In the genomic region with DNA sequence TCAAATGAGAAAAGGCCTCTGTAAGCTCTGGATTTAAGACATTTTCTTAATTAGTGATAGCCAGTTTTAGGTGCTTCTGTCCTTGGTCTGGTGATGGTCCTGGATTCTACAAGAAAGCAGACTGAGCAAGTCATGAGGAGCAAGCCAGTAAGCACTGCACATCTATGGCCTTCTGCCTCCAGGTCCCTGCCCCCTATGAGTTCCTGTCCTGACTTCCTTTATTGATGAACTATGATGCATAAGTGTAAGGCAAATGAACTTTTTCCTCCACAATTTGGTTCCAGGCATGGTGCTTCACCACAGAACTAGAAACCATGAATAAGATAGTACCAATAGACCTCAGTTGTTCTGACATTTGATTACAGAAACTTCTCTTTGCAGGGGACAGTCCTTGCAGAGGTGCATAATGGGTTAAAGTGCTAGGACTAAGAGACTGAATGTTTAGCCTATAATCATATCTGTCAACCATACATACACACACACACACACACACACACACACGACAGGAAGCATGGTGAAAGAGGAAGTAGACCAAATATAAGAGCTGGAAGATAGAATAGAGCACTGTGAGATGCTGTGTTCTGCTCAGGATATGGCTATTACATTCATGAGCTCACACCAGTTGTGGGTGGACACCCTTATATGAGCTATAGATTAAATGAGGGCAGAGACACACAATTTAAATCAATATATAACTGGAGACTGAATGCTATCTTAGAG, we compare ENCODE assay signal across 29 mouse cellular contexts.
DNase-seq lines count a peak whose midpoint lies in the region; ATAC-seq lines count a peak whose summit lies in the region.
"Had no signal": no experiment of that assay in that cellular context is flagged by ENCODE, and none has a peak within 500 bp of the region (broad histone marks: within the 10 kb centered on the region; RNA-seq: fewer than 3 reads in every experiment).

No protein-coding gene starts in this region.

- no peaks in the 10 kb centered on the region for H3K9me3 ChIP-seq in hindbrain, embryonic 14.5 days (ENCODE audit: control insufficient read depth, low read length)
- H3K9me3 ChIP-seq: forebrain, embryonic 13.5 days; G1E; liver, embryonic 13.5 days; megakaryocyte, embryonic 14.5 days; midbrain, embryonic 12.5 days; neural tube, embryonic 13.5 days had no signal

- peak; percentile 95 for ATAC-seq in megakaryocyte progenitor cell, adult 5-6 weeks (replicated peaks; ENCODE audit: poor library complexity)
- no peak for ATAC-seq in hindbrain, embryonic 14.5 days (ENCODE audit: low FRiP score)
- ATAC-seq: forebrain, embryonic 13.5 days; hindbrain, embryonic 16.5 days had no signal

- H3K27ac ChIP-seq in hindbrain, embryonic 14.5 days, result no peak overlapping the region
- H3K27ac ChIP-seq: forebrain, embryonic 13.5 days; layer of hippocampus, adult 2 months; liver, embryonic 13.5 days; midbrain, embryonic 12.5 days; neural tube, embryonic 13.5 days had no signal

- H3K4me2 ChIP-seq in hindbrain, embryonic 14.5 days (replicated peaks), result no peak overlapping the region
- H3K4me2 ChIP-seq: forebrain, embryonic 13.5 days; heart, embryonic 11.5 days; liver, embryonic 13.5 days; midbrain, embryonic 12.5 days; neural tube, embryonic 13.5 days had no signal

- H3K27me3 ChIP-seq in hindbrain, embryonic 14.5 days (ENCODE audit: control insufficient read depth, insufficient read depth, low read length), result no peaks in the 10 kb centered on the region
- H3K27me3 ChIP-seq: forebrain, embryonic 13.5 days; liver, embryonic 13.5 days; megakaryocyte, embryonic 14.5 days; midbrain, embryonic 12.5 days; neural tube, embryonic 13.5 days had no signal

- H3K9ac ChIP-seq in hindbrain, embryonic 14.5 days, result no peak overlapping the region
- H3K9ac ChIP-seq: forebrain, embryonic 13.5 days; liver, embryonic 13.5 days; midbrain, embryonic 12.5 days; neural tube, embryonic 13.5 days had no signal

- no peak overlapping the region for H3K4me3 ChIP-seq in hindbrain, embryonic 14.5 days (replicated peaks; ENCODE audit: low read length)
- H3K4me3 ChIP-seq: forebrain, embryonic 13.5 days; layer of hippocampus, adult 2 months; liver, embryonic 13.5 days; megakaryocyte, embryonic 14.5 days; midbrain, embryonic 12.5 days; neural tube, embryonic 13.5 days had no signal

- no peaks in the 10 kb centered on the region for H3K36me3 ChIP-seq in hindbrain, embryonic 14.5 days (replicated peaks; ENCODE audit: control insufficient read depth, insufficient read depth)
- H3K36me3 ChIP-seq: G1E; liver, embryonic 13.5 days; midbrain, embryonic 12.5 days; neural tube, embryonic 13.5 days had no signal

- H3K4me1 ChIP-seq in hindbrain, embryonic 14.5 days (replicated peaks; ENCODE audit: control insufficient read depth, insufficient read depth, low read length), result no peaks in the 10 kb centered on the region
- H3K4me1 ChIP-seq: liver, embryonic 13.5 days; megakaryocyte, embryonic 14.5 days had no signal

- 68% methylated on average over 1 of the region's 1 CpGs for WGBS in hindbrain, embryonic 14.5 days

- peak; percentile 21 to 44 for DNase-seq in spleen, postnatal 36 days (ENCODE audit: low spot score in 2 of 2)
- no peak for DNase-seq in spleen, adult 12 weeks (ENCODE audit: low spot score)
- peak; percentile 12 for DNase-seq in c-Kit-positive CD71-negative TER-119-negative erythroid progenitor cells, embryonic 14.5 days (ENCODE audit: low read depth)
- no peak for DNase-seq in hindbrain, embryonic 14.5 days (ENCODE audit: low spot score)
- no peak for DNase-seq in urinary bladder, adult 18-20 months (ENCODE audit: low spot score in 2 of 2)
- DNase-seq in urinary bladder, postnatal 14 days (ENCODE audit: low spot score), result no peak
- DNase-seq: adrenal gland, postnatal 25 days; cerebellum, adult 8-10 months; cerebellum, postnatal 25 days; gastrocnemius, postnatal 25 days; heart, adult 18-20 months; heart, postnatal 4 days; kidney, adult 18-20 months; kidney, postnatal 36 days; left cerebral cortex, postnatal 4 days; liver, embryonic 13.5 days; lung, adult 2 months; lung, postnatal 10 days; thymus, adult 2 months; thymus, postnatal 36 days had no signal

Comparison
In these comparisons a context has a peak if more than half of its experiments do, and no peak if none do; other contexts are left out.
1. DNase-seq: peak in spleen, postnatal 36 days (2 of 2) and c-Kit-positive CD71-negative TER-119-negative erythroid progenitor cells, embryonic 14.5 days (single experiment); none in spleen, adult 12 weeks (single experiment), hindbrain, embryonic 14.5 days (single experiment), urinary bladder, adult 18-20 months (0 of 2) and urinary bladder, postnatal 14 days (single experiment).